Mouse (Mus musculus): ENCODE results near the gene Prps1l3. TPM values are rescaled to one million over a fixed set of nuclear protein-coding genes. Genes with fewer than 3 reads are reported as not detected.

Prps1l3 gene
- polyA plus RNA-seq, 1 experiment = 23.6 TPM

- no peak for DNase-seq (ENCODE audit: low spot score)
Measured at GRCm38 (mm10) chr12:57243671-57244495, 13.7 kb downstream of the Prps1l3 start.

- DNase-seq (ENCODE audit: low spot score) = no peak
Measured at GRCm38 (mm10) chr12:57258572-57258971, 28.4 kb downstream of the Prps1l3 start.

GRCm38 (mm10) chr12:57275456-57275855 is 45.2 kb downstream of the Prps1l3 start:
- no peak for DNase-seq (ENCODE audit: low spot score)

GRCm38 (mm10) chr12:57281155-57282114 is 51.2 kb downstream of the Prps1l3 start:
- no peak for DNase-seq (ENCODE audit: low spot score)

GRCm38 (mm10) chr12:57285303-57286059 is 55.3 kb downstream of the Prps1l3 start:
- no peak for DNase-seq (ENCODE audit: low spot score)

Other genes with a start within 250 kb of the Prps1l3 start
- gene Slc25a21, start 32.9 kb upstream of the Prps1l3 start, polyA plus RNA-seq (2012; rRNA removed) = 0.37 and 0.47 TPM in 2 replicates
- 15.5 and 18.4 TPM in 2 replicates for gene Mipol1, start within 50 bp of the Prps1l3 start, polyA plus RNA-seq (2012; rRNA removed)